Mouse (Mus musculus) MEL (cell line): ENCODE measurements around the gene Sox5. TPM values are rescaled to one million over a fixed set of nuclear protein-coding genes. Genes with fewer than 3 reads are reported as not detected.

Experiments
- DNase-seq: peaks from one replicate; pipeline ENCODE4 v3.0.0; 2011; ENCODE audit warnings: low read depth, low spot score
- H3K27ac ChIP-seq: 2 replicates; pipeline ENCODE4 v1.5.1; 2012; ENCODE audit warnings: low read depth, mild to moderate bottlenecking, control low read depth, low read length, moderate library complexity; ENCODE audit not compliant: control insufficient read depth
- H3K27me3 ChIP-seq, 2 experiments: fragments of 150-350 bp in 1 of 2; sonication (generic) in 1 of 2; 2 replicates each; pipeline ENCODE4 v1.6.1; 2012; ENCODE audit warnings: low read length in 2 of 2, mild to moderate bottlenecking in 2 of 2, improper control_type of control experiment in 1 of 2, moderate library complexity in 1 of 2; ENCODE audit not compliant: insufficient read depth in 2 of 2, control insufficient read depth in 1 of 2
- H3K36me3 ChIP-seq, 2 experiments: 2 replicates each; pipeline ENCODE4 v1.6.1; 2012 to 2014; ENCODE audit warnings: low read length in 2 of 2, improper control_type of control experiment in 1 of 2, inconsistent platforms in 1 of 2, mild to moderate bottlenecking in 1 of 2; ENCODE audit not compliant: insufficient read depth in 2 of 2, control insufficient read depth in 1 of 2
- H3K4me1 ChIP-seq, 2 experiments: fragments of 150-350 bp in 1 of 2; sonication (generic) in 1 of 2; 2 replicates each; pipeline ENCODE4 v1.6.1; 2012; ENCODE audit warnings: low read length in 2 of 2, improper control_type of control experiment in 1 of 2, mild to moderate bottlenecking in 1 of 2; ENCODE audit not compliant: insufficient read depth in 2 of 2, control insufficient read depth in 1 of 2
- H3K4me3 ChIP-seq, 2 experiments: fragments of 150-350 bp in 1 of 2; sonication (generic) in 1 of 2; 2 replicates each; pipeline ENCODE4 v1.5.1; 2012; ENCODE audit warnings: low read depth in 2 of 2, low read length in 2 of 2, mild to moderate bottlenecking in 2 of 2, moderate library complexity in 2 of 2, control low read depth in 1 of 2, improper control_type of control experiment in 1 of 2; ENCODE audit not compliant: control insufficient read depth in 1 of 2, insufficient read depth in 1 of 2
- H3K79me2 ChIP-seq: 2 replicates; pipeline ENCODE4 v1.6.1; 2012; ENCODE audit warnings: mild to moderate bottlenecking, low read length, moderate library complexity; ENCODE audit not compliant: control insufficient read depth, poor library complexity, insufficient read depth
- H3K9ac ChIP-seq: 2 replicates; pipeline ENCODE4 v1.6.1; 2012; ENCODE audit warnings: low read depth, mild to moderate bottlenecking, control low read depth, low read length, moderate library complexity; ENCODE audit not compliant: control insufficient read depth, poor library complexity, severe bottlenecking
- H3K9me3 ChIP-seq: fragments of 150-350 bp; sonication (generic); replicated peaks from 2 replicates; pipeline ENCODE4 v1.6.1; 2012; ENCODE audit warnings: mild to moderate bottlenecking, low read length, improper control_type of control experiment, moderate library complexity; ENCODE audit not compliant: insufficient read depth
- BHLHE40 ChIP-seq: IDR thresholded peaks from 2 replicates; pipeline ENCODE4 v1.6.1; 2012; ENCODE audit warnings: low read depth, mild to moderate bottlenecking, inconsistent platforms, low read length, improper control_type of control experiment, borderline replicate concordance
- CHD1 ChIP-seq: IDR thresholded peaks from 2 replicates; pipeline ENCODE4 v1.6.1; 2012; ENCODE audit warnings: low read depth, mild to moderate bottlenecking, inconsistent platforms, low read length, improper control_type of control experiment
- ELF1 ChIP-seq: IDR thresholded peaks from 2 replicates; pipeline ENCODE4 v1.6.1; 2014; ENCODE audit warnings: low read depth, mild to moderate bottlenecking, inconsistent platforms, low read length, improper control_type of control experiment, moderate library complexity
- EP300 ChIP-seq, 2 experiments: IDR thresholded peaks; 2 replicates each; pipeline ENCODE4 v1.6.1; 2011; ENCODE audit warnings: improper control_type of control experiment in 2 of 2, low read length in 2 of 2, low read depth in 1 of 2, mild to moderate bottlenecking in 1 of 2
- ETS1 ChIP-seq: IDR thresholded peaks from 2 replicates; pipeline ENCODE4 v1.6.1; 2012; ENCODE audit warnings: low read depth, mild to moderate bottlenecking, inconsistent platforms, low read length, improper control_type of control experiment, moderate library complexity
- GATA1 ChIP-seq: IDR thresholded peaks from 2 replicates; pipeline ENCODE4 v1.6.1; 2011; ENCODE audit warnings: low read depth, low read length, improper control_type of control experiment
- KAT2A ChIP-seq: conservative IDR thresholded peaks from 2 replicates; pipeline ENCODE4 v1.6.1; 2012; ENCODE audit warnings: low read depth, low read length, improper control_type of control experiment, inconsistent platforms
- MAFK ChIP-seq: IDR thresholded peaks from 2 replicates; pipeline ENCODE4 v1.6.1; 2011; ENCODE audit warnings: low read depth, mild to moderate bottlenecking, low read length, improper control_type of control experiment, borderline replicate concordance
- MYC ChIP-seq: IDR thresholded peaks from 2 replicates; pipeline ENCODE4 v1.6.1; 2011; ENCODE audit warnings: low read depth, mild to moderate bottlenecking, low read length, improper control_type of control experiment, moderate library complexity
- NRF1 ChIP-seq: IDR thresholded peaks from 2 replicates; pipeline ENCODE4 v1.6.1; 2014; ENCODE audit warnings: low read depth, mild to moderate bottlenecking, inconsistent platforms, low read length, improper control_type of control experiment, moderate library complexity; ENCODE audit not compliant: poor library complexity, insufficient read depth, severe bottlenecking
- POLR2A ChIP-seq, 2 experiments: IDR thresholded peaks; 2 replicates each; pipeline ENCODE4 v1.6.1; 2011 to 2012; ENCODE audit warnings: low read length in 2 of 2, mild to moderate bottlenecking in 2 of 2, control low read depth in 1 of 2, improper control_type of control experiment in 1 of 2, low read depth in 1 of 2, moderate library complexity in 1 of 2; ENCODE audit not compliant: control insufficient read depth in 1 of 2, insufficient read depth in 1 of 2, poor library complexity in 1 of 2
- POLR2AphosphoS2 ChIP-seq: IDR thresholded peaks from 2 replicates; pipeline ENCODE4 v1.6.1; 2011; ENCODE audit warnings: low read length, improper control_type of control experiment
- POLR2AphosphoS5 ChIP-seq: IDR thresholded peaks from 2 replicates; pipeline ENCODE4 v1.6.1; 2012; ENCODE audit warnings: low read depth, borderline replicate concordance, mild to moderate bottlenecking, inconsistent platforms, low read length, moderate library complexity, mixed read lengths
- TBP ChIP-seq: IDR thresholded peaks from 2 replicates; pipeline ENCODE4 v1.8.0; 2011; ENCODE audit warnings: low read depth, low read length, improper control_type of control experiment
- TCF12 ChIP-seq: IDR thresholded peaks from 2 replicates; pipeline ENCODE4 v1.6.1; 2014; ENCODE audit warnings: low read depth, mild to moderate bottlenecking, inconsistent platforms, low read length, improper control_type of control experiment, moderate library complexity
- ZC3H11A ChIP-seq: IDR thresholded peaks from 2 replicates; pipeline ENCODE4 v1.6.1; 2012; ENCODE audit warnings: low read depth, mild to moderate bottlenecking, inconsistent platforms, low read length, improper control_type of control experiment
- polyA plus RNA-seq, 2 experiments: library from polyadenylated mRNA; stranded (reverse) in 1 of 2; unstranded in 1 of 2; fragments of >175 nt in 1 of 2; fragments of >200 nt in 1 of 2; gene quantifications; 2 replicates each; pipeline versions ENCODE4 v1.2.1 to v1.2.4; 2012; ENCODE audit warnings: low replicate concordance in 2 of 2, low read depth in 1 of 2; ENCODE audit not compliant: insufficient read length in 2 of 2, insufficient read depth in 1 of 2, missing spikeins in 1 of 2
- total RNA-seq: library from RNA; depleted of rRNA; stranded (reverse); fragments of 300-350 nt; gene quantifications from 2 replicates; pipeline ENCODE4 v1.2.3, GENCODE M21; 2012

The Sox5 gene
- total and polyA plus RNA-seq, 3 experiments, result 0.19 to 3.0 TPM; not detected in 1

DNA sequence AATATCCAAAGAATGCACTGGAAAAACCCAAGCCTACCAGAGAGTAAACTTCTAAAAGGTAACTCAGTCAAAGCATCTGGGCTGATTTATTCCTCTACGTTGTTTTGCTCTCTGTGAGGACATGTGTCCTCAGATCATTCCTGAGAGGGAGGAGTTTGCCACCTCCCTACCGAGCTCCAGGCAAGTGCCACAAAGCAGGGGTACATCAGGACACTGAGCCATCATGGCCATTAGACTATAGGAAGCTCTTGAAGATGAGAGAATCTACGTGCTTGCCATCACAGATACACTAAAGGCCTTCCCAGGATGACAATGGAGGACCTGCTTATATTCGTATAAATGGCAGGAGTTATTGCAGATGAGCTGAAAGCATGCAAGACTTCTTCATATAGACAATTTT, 73.4 kb downstream of the Sox5 start:
- TF ChIP-seq MAFK (no peak), POLR2AphosphoS2 (no peak), MYC (no peak), ZC3H11A (no peak), EP300 (IDR thresholded peaks at IDR 0.05; ENCODE audit: low read depth in 1 of 2, low read length in 2 of 2) (no peak)
- H3K9me3 ChIP-seq, result no peaks in the 10 kb centered on the region
- H3K4me1 ChIP-seq, result no peaks in the 10 kb centered on the region

DNA sequence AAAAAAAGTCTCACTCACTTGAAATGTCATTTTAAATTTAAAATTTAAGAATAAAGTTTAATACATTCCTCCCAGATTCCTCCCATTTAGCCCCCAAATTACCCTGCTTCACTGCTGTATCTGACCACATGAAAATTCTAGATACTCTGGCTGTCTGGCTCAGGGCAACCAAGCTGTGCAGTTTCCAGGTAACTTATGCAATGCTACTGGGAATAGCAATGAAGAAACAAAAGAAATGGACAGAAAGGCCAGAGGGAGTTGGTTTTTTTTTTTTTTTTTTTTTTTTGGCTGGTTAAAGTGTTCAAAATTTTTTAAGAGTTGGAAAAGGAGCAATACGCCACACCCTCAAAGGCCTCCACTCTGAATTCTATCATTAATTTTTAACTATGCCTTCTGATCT, 73.8 kb downstream of the Sox5 start:
- TF ChIP-seq CHD1 (no peak), BHLHE40 (no peak), TBP (no peak), ZC3H11A (no peak), ETS1 (no peak), POLR2AphosphoS5 (no peak), TCF12 (no peak), KAT2A (no peak), NRF1 (no peak), POLR2A (IDR thresholded peaks at IDR 0.05; ENCODE audit: control insufficient read depth in 1 of 2, insufficient read depth in 1 of 2, low read depth in 1 of 2, low read length in 2 of 2, poor library complexity in 1 of 2) (no peak)
- TF ChIP-seq, all 39 proteins: peak for 0
- no peaks in the 10 kb centered on the region for H3K9me3 ChIP-seq
- H3K27ac ChIP-seq, result no peak overlapping the region
- H3K9ac ChIP-seq, result no peak overlapping the region
- no peaks in the 10 kb centered on the region for H3K79me2 ChIP-seq
- no peaks in the 10 kb centered on the region for H3K27me3 ChIP-seq
- no peaks in the 10 kb centered on the region for H3K4me1 ChIP-seq
- DNase-seq, result no peak
- H3K36me3 ChIP-seq, result no peaks in the 10 kb centered on the region
- H3K4me3 ChIP-seq, result no peak overlapping the region

More for the DNA sequence above, 73.4 kb downstream of the Sox5 start:
- H3K4me3 ChIP-seq, result no peak overlapping the region
- no peak overlapping the region for H3K27ac ChIP-seq
- H3K36me3 ChIP-seq, result no peaks in the 10 kb centered on the region
- DNase-seq, result no peak
- H3K9ac ChIP-seq, result no peak overlapping the region
- no peaks in the 10 kb centered on the region for H3K79me2 ChIP-seq
- H3K27me3 ChIP-seq, result no peaks in the 10 kb centered on the region

DNA sequence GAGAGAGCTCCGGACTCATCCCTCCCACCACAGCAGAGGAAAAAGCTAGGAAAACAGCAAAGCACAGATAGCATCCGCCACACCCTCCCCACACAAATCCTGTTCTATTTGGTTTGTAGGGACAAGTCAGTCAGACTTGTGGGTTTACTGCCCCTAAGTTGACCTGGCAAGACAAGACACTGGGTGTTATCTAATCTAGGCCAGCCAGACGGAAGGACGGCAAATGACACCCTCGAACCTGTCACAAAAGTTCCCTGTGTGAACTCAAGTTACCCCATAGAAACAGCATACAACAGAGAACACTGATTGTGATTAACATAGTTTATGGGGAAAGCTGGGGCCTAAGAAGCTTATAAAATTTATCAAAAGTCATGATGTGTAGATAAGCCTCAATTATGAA, 76.8 kb downstream of the Sox5 start:
- Histone ChIP-seq H3K79me2 (no peaks in the 10 kb centered on the region), H3K9me3 (no peaks in the 10 kb centered on the region), H3K27me3 (no peaks in the 10 kb centered on the region), H3K9ac (no peak overlapping the region), H3K4me1 (no peaks in the 10 kb centered on the region), H3K27ac (no peak overlapping the region), H3K36me3 (no peaks in the 10 kb centered on the region), H3K4me3 (no peak overlapping the region)
- TF ChIP-seq GATA1 (no peak), ELF1 (no peak)
- no peak for DNase-seq
